Mouse (Mus musculus): ENCODE data around the gene Usp25.

GRCm38 (mm10) chr16:76971211-76971610 is 42.3 kb upstream of the Usp25 start:
- TF ChIP-seq HCFC1 (IDR thresholded peaks at IDR 0.05; ENCODE audit: borderline replicate concordance, insufficient read depth, low read length) (no peak), MAFK (IDR thresholded peaks at IDR 0.05; ENCODE audit: insufficient read depth, low read depth, low read length) (no peak)
